Mouse (Mus musculus) cerebellum, adult 9-11 months (tissue): ENCODE data around the gene Igll1.

ENCODE experiments used
- DNase-seq: peaks from one replicate; pipeline ENCODE4 v3.0.0; 2022

Igll1 gene

DNA sequence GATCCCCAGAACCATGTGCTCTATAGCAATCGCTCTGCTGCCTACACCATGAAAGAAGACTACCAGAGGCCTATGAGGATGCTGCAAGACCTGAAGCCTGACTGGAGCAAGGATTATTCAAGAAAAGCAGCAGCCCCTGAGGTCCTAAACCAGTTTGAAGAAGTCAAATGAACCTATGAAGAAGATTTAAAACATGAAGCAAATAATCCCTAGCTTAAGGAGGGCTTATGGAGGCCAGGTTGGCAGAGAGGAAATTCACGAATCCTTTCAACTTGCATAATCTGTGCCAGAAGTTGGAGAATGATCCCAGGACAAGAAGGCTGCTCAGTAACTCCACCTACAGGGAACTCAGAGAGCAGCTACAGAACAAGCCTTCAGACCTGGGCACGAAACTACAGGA is 11.4 kb downstream of the Igll1 start:
- no peak for DNase-seq

DNA sequence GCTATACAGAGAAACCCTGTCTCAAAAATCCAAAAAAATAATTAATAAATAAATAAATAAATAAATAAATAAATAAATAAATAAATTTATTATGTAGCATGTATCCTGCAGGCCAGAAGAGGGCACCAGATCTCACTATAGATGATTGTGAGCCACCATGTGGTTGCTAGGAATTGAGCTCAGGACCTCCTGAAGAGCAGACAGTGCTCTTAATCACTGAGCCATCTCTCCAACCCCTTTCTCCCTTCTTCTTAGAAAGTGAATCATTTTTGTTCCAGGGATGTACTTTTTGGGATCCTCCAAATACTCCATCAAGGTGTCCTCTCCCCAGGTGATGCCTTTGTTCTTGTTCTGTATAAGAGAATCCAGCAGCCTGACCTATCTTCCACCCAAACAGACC is 14.6 kb downstream of the Igll1 start:
- no peak for DNase-seq

DNA sequence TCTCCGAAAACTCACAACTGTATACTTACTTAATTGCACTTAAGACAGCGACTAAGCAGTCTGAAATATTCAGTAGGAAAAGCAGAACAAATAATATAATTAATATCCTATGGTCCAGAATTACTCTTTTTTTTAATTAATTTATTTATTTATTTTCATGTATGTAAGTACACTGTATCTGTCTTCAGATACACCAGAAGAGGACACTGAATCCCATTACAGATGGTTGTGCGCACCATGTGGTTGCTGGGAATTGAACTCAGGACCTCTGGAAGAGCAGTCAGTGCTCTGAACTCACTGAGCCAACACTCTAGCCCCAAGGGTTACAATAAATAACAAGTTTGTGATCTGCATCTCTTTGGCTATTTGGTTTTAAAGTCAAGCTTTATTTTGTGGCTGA is 34.1 kb downstream of the Igll1 start:
- no peak for DNase-seq

DNA sequence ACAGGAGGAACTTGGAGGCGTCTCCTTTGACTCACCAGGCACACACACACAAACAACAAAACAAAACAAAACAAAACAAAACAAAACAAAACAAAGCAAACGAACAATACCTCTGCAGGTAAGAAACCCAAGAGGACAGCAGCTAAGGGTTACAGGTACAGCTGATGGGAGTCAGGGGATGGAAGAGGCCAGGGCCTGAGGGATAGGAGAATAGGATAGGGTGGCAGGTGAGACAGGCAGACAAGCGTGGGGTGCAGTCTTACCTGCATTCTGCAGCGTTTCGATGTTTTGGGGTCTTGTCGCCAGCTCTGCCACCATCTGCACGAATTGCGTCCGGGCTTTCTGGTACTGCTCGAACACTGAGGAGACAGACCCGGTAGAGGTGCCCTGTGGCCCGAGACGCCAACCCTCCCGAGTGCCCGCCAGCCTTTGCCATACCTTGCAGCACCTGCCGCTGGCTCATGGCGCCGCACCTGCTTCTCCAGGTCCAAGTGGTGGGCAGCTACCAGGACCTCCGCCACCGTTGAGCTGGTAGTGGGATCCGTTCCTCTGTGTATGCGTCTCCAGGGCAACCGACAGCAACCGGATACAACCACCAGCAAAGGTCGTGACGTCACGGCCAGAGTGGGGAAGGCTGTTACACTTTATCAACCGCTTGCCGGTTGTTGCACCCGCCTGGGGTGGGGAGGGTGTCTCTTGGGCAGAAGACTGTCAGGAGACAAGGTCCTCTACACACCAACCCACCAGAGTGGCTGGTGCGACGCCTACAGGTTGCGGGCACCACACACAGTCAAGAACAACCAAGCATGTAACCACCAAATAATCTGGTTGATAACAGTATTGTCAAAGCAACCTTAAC is 34.8 kb downstream of the Igll1 start, which contains the start of gene Spag6l:
Spag6l (minus strand) TSS at position 700 of the 859 bp plus-strand sequence.
- no peak for DNase-seq

DNA sequence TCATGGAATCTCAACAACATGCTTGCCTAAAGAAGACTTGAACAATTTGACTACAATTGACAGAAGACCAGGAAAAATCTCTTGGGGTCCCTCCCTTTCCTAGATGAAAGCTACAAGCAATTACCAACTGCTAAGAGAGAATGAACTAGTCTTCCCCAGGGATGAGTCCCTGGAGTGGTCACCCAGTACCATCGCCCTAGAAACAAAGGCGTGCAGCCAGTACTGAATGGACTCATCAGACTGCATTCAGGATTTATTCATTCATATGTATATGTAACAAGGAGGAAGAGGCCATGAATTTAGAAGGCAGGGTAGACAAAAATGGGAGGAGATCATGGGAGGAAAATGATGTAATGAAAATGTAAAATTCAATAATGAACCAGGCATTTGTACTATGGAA is 37.6 kb downstream of the Igll1 start:
- DNase-seq: no peak

DNA sequence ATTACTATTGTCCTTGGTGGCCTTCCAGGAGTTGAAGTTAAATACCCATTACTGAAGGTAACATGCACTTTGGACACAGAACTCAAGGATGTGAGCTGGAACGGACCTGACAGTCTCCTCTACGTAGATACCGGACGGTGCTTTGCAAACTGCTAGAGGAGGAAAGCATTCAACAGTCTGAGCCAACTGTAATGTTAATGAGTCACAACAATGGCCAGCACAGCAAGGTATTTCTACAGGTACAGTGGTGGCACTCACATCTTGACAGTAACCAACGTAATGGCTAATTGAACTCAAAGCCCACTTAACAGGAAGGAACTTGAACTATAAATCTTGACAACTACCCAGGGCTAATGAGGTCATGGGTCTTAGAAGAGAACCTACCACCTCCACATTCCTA is 38.3 kb downstream of the Igll1 start:
- DNase-seq: no peak
